Mouse (Mus musculus): ENCODE data around the gene Enthd1.
"Not testable (repeated sequence)": the region's sequence is repeated elsewhere in the genome, so short reads cannot be mapped to it uniquely, and the experiment has no call there.

Gene Enthd1

DNA sequence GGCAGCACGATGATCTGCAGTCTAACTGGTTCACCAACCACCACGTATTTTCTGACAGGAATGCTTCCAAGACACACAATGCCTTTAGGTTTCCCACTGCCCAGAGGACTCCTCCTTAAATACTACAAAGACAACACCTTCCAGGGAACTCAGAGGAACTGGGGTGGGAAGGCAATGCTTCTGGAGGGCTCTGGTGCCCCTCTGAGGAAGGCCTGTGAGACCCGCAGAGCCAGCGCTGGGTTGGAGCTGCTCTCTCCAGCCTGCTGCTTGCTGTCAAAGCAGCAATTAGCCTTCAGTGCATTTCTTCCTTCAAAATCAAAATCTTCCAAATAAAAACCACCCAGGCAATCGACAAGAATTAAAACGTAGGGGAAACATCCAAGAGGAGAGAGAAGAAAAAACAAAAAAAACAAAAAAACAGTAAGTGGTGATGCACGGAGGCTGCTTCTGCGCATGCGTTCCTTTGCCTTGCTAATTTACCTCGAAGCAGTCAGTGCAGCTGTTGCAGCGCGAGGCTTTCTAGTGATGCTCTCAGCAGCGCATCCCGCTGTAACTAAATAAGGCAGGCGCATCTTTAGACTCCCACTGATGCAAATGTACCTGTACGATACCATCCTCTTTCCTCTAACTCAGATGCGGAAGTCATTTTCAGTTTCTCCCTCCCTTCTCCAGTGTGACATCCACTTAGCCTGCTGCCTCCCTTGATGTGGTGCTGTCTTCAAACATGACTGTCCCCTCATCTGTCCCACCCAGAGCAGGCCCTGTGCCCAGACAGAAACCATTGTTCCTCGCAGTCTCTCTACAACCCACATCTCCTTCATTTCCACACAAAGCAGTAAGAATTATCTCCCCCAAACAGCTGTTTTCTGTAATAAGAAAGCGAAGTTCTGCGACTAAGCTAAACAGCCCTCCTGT is 34.7 kb downstream of the Enthd1 start:
- CTCF ChIA-PET: interaction anchor here in 1 of 4 experiments (0.7 kb wide), 1 partner anchor 174 kb away, joined by 4 read pairs; no protein-coding TSS in a partner anchor
- POLR2A ChIA-PET: interaction anchor here in 1 of 4 experiments (0.6 kb wide), 1 partner anchor 8 kb away, joined by 3 read pairs; no protein-coding TSS in a partner anchor

DNA sequence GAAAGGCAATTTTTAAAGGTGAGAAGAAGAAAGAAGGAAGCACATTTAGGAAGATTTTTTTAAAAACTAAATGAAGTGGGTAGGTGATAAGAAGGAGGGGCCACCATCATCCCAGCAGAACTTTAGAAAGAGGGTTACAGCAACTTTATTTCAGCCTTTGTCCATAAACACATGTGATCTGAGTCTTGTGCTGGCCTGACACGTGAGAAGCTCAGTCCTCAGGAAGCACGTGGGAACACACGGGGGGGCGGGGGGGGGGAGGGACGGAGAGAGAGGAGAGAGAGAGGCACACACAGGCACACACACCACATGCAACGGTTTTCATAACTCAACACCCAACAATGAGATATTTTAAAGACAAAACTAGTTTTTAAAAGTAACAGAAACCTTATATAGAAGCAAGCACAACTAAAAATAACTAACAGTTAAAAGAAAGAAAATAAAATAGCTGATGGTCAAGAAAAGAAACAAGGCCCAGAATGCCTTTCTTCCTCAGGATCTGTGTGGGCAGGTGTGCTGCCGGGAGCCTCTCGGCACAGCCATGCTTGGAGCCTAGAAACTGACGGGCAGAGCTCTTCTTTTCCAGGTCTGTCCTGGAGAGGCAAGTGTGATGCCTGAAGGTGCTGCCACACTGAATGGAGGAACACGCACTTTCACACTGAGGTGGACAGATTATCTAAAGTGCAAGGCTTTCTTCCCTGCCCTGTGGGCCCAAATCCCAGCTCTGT is 43.1 kb downstream of the Enthd1 start:
- CTCF ChIA-PET: interaction anchor here in 1 of 4 experiments (0.6 kb wide), 1 partner anchor 113 kb away, joined by 3 read pairs; no protein-coding TSS in a partner anchor

DNA sequence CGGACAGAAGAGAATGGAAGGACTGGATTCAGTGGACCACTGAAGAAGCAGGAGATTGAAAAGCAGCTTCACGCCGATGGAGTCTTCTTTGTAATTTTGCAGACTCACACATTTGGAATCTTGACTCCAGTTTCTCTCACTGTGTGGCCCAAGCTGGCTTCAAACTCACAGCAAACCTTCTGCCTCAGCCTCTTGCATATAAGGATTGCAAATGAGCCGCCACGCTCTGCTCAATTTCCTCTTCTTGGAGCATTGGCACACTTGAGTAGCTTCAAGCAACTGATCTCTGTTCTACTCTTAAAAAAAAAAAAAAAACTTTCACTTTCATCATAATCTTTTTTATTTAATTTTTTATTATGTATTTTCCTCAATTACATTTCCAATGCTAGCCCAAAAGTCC is 45.0 kb downstream of the Enthd1 start:
- ChIA-PET POLR2A (interaction anchor here in 2 of 4 experiments (0.7 kb wide), 3 partner anchors 161 to 1770 kb away, joined by 3 to 6 read pairs (median 4); no protein-coding TSS in a partner anchor), CTCF (interaction anchor here in 1 of 4 experiments (0.6 kb wide), 1 partner anchor 694 kb away, joined by 5 read pairs; no protein-coding TSS in a partner anchor)

More for the DNA sequence above, 43.1 kb downstream of the Enthd1 start:
- POLR2A ChIA-PET: interaction anchor here in 2 of 4 experiments (0.6 to 1.1 kb wide), 5 partner anchors 11 to 1893 kb away, joined by 3 read pairs; partner anchors contain the start of gene Tnrc6b (in 1 of the 2)

DNA sequence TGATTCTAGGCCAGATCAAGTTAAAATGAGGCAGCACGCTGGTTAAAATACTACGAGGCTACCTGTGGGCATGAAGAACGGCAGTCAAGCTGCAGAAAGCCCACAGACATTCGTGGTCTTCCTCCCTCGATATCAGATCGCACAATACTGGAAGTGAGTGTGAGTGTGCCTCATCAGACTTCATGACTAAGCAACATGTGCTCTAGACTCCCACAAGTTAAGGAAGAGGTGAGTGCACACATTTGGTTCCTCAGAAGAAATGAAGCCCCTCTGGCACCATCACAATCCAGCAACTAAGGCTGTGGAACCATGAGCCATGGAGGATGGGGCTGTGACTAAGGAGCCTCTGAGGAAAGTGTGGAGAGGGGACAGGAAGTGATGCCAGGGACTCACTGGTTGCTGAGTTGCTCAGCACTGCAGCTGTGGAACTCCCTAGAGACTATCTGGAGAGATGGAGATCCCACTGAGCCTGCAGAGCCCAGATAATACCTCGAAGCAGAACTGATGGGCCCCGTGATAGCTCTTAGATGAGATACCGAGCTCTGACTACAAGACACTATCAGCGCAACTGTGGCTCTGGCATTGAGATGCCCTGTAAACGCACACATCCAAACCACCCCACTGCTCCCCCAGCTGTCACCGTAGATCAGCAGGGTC is 46.3 kb downstream of the Enthd1 start:
- POLR2A ChIA-PET: interaction anchor here in 1 of 4 experiments (1.0 kb wide), 1 partner anchor 280 kb away, joined by 4 read pairs; no protein-coding TSS in a partner anchor
- CTCF ChIA-PET: no interaction called here

DNA sequence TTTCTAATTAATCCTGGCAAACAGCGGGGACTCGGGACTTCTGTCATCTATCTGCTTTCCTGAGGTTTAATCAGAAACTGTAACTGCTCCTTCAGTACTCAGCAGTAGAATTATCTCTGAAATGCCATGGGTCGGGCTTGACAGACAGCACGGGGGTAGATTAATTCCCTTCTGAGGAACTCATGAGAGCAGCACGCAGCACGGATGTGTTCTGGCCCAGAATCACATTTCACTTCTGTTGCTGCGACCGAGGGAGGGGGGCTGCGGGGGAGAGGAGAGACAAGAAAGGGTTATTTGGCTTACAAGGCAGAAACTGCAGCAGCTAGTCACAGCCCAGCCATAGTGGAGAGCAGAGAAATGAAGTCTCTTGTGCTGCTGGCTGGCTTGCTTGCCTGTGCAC is 47.0 kb downstream of the Enthd1 start:
- POLR2A ChIA-PET: no interaction called here
- CTCF ChIA-PET: interaction anchor here in 1 of 4 experiments (0.7 to 0.9 kb wide), 2 partner anchors 117 to 221 kb away, joined by 3 read pairs; no protein-coding TSS in a partner anchor

DNA sequence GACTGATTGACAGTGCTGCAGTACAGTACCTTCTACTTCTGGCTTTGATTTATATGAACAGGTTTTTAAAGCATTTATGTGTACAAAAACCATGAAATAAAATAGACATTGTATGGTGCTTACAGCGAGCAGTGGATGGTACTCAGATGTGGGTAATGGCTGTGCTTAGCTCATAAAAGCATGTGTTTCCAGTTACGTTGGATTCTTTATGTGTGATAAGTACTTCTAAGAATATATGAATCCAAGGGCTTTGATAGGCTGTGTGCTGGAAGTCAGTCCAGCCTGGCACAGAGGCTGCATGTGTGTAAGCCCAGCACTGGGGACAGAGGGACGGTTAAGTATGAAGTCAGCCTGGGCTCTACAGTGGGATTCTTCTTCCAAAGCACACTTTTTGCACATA is 48.4 kb downstream of the Enthd1 start:
- ChIA-PET POLR2A (no interaction called here), CTCF (no interaction called here)

DNA sequence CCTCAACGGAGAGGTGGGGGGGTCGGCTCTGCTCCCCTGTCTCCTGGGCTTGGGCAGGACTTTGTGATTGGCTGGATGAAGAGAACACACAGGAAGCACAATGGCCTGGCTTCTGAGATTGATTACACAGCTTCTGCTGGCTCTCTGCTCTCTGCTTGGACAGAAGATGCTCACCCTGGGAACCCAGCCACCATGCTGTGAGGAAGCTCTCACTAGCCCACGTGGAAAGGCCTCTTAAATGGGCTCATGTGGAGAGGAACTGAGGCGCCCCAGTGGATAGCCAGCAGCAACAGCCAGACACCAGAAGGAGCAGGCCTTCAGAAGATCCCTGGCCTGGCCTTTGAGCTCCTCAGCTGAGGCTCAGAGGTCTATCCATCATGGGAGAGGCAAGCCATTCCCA is 59.9 kb downstream of the Enthd1 start:
- CTCF ChIA-PET: no interaction called here
- POLR2A ChIA-PET: interaction anchor here in 1 of 4 experiments (1.7 kb wide), 1 partner anchor 247 kb away, joined by 3 read pairs; no protein-coding TSS in a partner anchor

DNA sequence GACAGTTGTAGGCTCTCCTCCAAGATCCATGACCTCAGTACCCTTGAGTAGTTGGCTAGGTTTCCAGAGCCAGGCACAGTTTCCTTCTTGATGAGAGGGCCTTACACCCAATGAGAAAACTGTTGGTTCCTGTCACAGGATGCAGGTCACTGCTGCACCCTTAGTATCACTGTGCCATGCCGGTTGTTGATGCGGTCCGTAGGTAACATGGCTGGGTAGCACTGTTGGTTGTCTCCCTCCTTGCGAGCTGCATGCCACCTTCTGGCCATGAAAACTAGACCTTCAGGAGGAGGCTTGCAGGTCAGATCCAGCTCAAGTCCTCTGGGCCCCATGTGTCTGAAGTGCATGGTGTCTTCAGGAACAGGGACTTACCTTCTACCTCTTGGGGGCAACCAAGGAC is 61.8 kb downstream of the Enthd1 start:
- POLR2A ChIA-PET: not testable (repeated sequence)
- CTCF ChIA-PET: interaction anchor here in 1 of 4 experiments (1.4 kb wide), 1 partner anchor 201 kb away, joined by 3 read pairs; no protein-coding TSS in a partner anchor

DNA sequence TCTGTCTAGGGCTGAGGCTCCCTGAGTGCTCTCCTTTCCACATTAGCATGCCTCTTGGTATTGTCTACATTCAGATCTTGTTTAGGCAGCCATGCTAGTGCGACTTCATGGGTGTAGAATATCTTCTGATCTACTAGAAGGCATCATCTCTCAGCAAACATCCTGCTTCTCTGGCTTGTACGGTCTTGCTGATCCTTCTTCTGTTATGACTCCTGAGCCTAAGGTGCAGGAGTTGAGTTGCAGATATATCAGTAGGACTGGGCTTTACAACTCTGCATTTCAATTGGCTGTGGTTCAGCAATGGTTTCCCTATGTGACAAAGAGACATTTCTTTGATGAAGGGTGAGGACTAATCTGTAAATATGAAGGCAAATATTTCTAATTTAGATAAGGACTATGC is 62.2 kb downstream of the Enthd1 start:
- POLR2A ChIA-PET: interaction anchor here in 1 of 4 experiments (1.7 kb wide), 1 partner anchor 12 kb away, joined by 4 read pairs; no protein-coding TSS in a partner anchor
- CTCF ChIA-PET: no interaction called here

DNA sequence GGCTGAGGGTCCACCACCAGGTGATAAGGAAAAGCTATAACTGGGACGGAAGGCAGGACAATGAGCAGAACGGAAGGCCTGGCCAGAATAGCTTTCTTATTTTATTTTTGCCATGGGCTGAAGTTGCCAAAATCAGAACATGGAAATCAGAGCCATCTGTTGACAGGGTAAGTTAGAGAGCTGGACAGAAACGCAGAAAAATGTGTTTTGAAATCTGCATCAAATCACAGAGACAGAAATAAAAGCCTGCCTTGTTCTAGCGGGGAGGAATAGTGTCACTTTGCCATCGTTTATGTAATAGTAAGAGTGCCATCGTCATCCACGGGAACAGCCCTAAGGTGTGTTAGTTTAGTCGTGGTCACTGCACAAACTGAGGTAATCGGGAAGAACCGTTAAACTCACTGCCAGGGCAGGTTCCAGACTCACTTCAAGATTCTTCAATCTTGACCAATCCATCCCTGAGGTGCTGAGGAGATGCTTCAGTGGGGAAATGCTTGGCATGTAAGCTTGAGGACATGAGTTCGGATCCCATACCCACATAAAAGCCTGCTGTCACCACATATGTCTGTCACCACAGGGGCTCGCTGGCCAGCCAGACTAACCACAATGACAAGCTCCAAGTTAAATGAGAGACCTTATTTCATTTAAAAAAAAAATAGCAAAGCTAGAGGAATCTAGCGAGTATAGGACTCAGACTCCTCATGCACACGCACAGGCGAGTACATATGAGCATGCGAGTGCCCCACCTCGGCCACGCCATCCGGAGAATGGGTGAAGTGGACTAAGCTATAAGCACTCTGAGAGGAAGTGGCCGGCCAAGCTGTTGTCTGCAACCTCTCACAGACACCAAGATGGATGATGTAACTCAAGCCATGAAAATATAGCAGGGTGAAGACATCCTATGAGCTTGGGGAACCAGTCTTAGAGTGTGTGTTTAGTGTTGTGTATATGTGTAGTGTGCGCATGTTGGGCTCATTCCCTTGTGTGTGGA is 63.6 kb downstream of the Enthd1 start:
- POLR2A ChIA-PET: interaction anchor here in 2 of 4 experiments (0.6 to 1.7 kb wide), 5 partner anchors 10 to 247 kb away, joined by 3 to 4 read pairs (median 3); partner anchors contain the start of gene Atf4 (in 1 of the 2)
- CTCF ChIA-PET: interaction anchor here (0.6 to 1.3 kb wide), 4 partner anchors 9 to 193 kb away, joined by 3 to 5 read pairs (median 4); no protein-coding TSS in a partner anchor

DNA sequence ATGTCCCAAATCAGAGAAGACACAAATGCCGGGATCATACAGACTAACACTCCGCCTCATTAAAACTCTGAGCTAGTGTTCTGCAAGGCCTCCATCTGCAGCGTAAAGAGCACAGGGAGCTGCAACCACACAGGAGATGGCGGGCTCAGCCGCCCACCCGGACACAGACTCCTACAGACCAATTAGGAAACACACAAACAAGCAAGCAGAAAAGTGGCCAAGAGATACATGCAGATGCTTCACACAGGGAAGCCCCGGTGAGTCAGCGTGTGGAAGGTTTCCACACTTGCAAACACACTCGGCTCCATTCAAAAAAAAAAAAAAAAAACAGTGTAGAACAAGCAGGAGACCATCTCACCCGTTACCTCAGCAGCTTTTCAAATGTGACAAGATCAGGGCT is 64.5 kb downstream of the Enthd1 start:
- POLR2A ChIA-PET: interaction anchor here in 1 of 4 experiments (1.0 kb wide), 1 partner anchor 11 kb away, joined by 3 read pairs; no protein-coding TSS in a partner anchor
- CTCF ChIA-PET: interaction anchor here in 3 of 4 experiments (0.5 to 1.2 kb wide), 3 partner anchors 8 to 885 kb away, joined by 4 to 5 read pairs (median 5); no protein-coding TSS in a partner anchor

DNA sequence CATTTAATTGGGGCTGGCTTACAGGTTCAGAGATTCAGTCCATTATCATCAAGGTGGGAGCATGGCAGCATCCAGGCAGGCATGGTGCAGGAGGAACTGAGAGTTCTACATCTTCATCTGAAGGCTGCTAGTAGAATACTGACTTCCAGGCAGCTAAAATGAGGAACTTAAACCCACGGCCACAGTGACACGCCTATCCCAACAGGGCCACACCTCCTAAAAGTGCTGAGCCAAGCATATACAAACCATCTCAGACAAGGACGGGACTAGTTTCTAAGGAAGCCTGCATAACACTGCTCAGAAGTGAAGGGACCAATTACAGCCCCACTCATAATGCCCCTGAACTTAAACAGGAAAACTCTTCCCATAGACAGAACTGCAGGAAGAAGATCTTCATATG is 67.2 kb downstream of the Enthd1 start:
- CTCF ChIA-PET: interaction anchor here in 1 of 4 experiments (1.2 kb wide), 1 partner anchor 158 kb away, joined by 3 read pairs; no protein-coding TSS in a partner anchor

DNA sequence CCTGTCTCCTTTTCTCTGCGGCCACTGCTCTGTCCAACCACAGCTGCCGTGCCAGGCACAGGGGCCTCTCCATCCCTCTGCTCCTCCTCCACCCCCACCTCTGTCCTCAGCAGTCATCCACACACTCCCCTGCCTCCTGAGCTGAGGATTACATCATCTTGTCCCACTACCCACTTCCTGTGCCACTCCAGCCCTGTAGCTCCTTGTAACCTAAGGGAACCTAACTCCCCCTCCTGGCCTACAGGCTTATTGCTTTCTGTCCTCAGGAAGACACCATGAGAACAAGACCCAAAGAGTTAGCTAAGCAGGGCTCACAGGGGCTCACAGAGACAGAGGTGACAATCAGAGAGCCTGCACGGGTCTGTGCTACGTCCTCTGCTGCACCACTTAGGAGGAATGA is 73.5 kb downstream of the Enthd1 start:
- POLR2A ChIA-PET: interaction anchor here (0.5 to 1.8 kb wide), 14 partner anchors 9 to 391 kb away, joined by 3 to 7 read pairs (median 4); partner anchors contain the start of genes Rps19bp1 (in 1 of the 4) and Tnrc6b (in 1 of the 4)

More for the DNA sequence above, 67.2 kb downstream of the Enthd1 start:
- POLR2A ChIA-PET: not testable (repeated sequence)

DNA sequence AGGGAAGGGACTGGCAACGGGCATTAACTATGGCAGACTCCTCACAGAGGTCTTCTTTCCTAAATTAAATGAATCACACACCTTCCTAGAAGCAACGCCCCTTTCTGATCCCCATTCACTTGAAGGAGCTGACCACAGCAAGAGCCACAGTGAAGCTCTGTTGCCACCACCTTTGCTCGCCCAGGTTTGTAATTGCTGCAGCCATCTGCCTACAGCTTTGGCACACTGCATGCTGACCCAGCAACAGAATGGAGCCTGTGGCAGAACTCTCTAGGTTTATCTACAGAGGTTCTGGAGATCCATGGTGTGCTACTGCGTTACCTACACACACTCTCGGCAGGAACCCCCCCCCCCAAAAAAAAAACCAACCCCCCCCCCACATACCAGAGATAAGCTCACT is 74.8 kb downstream of the Enthd1 start:
- CTCF ChIA-PET: interaction anchor here in 2 of 4 experiments (0.6 to 1.1 kb wide), 3 partner anchors 43 to 200 kb away, joined by 3 read pairs; no protein-coding TSS in a partner anchor

More for the DNA sequence above, 73.5 kb downstream of the Enthd1 start:
- CTCF ChIA-PET: interaction anchor here in 3 of 4 experiments (0.6 to 3.0 kb wide), 24 partner anchors 9 to 227 kb away, joined by 3 to 15 read pairs (median 4); partner anchors contain the start of gene Rps19bp1 (in 1 of the 3)

DNA sequence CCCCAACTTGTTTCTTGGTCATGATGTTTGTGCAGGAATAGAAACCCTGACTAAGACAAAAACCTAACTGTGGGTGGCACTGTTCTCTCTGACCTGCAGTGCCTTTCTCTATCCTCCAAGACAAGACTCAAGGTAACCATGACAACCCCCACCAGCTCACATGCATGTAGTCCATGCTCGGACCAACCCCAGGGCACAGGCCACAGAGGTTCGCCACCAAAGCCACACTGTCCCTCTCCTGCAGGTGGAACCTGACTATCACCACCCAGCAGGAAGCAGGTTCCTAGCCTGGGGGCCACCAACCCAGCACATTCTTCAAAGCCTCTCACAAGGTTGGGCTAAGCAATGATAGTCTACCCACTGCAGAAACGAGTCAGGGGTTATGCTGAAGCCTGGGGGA is 76.3 kb downstream of the Enthd1 start:
- ChIA-PET CTCF (no interaction called here), POLR2A (no interaction called here)

More for the DNA sequence above, 74.8 kb downstream of the Enthd1 start:
- POLR2A ChIA-PET: interaction anchor here in 2 of 4 experiments (0.5 to 1.8 kb wide), 8 partner anchors 10 to 294 kb away, joined by 3 to 5 read pairs (median 4); partner anchors contain the start of gene Atf4 (in 1 of the 2)

DNA sequence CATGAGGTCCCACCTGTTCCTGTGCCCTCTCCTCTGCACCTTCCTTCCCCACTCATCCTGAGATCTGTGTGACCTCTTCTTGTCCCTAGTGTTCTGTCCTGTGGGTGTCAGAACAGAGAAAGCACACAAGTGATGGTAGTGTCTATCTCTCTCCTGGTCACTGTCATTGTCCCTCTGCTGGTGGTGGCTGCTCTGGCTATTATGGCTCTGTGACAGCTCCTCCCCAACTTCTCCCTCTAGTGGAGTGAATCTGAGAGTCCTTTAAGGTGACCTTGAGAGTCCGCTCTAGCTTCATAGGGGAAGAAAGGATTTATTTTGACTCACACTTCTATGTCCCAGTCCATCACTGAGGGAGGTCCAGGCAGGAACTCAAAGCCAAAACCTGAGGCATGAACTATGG is 79.4 kb downstream of the Enthd1 start:
- ChIA-PET CTCF (interaction anchor here in 1 of 4 experiments (0.8 kb wide), 1 partner anchor 13 kb away, joined by 3 read pairs; no protein-coding TSS in a partner anchor), POLR2A (interaction anchor here in 1 of 4 experiments (1.1 kb wide), 1 partner anchor 225 kb away, joined by 3 read pairs; the partner anchor contains the start of gene Tnrc6b)

Measured in embryonic stem cell, embryonic (primary cell).